Mouse (Mus musculus) megakaryocyte progenitor cell, adult 5-6 weeks (primary cell): ENCODE data around the gene Efna5. TPM values are rescaled to one million over a fixed set of nuclear protein-coding genes. Genes with fewer than 3 reads are reported as not detected.

ENCODE experiments used
- ATAC-seq: replicated peaks from 2 replicates; pipeline ENCODE4 v1.8.0; 2016; ENCODE audit warnings: mild to moderate bottlenecking, moderate TSS enrichment, inconsistent platforms; ENCODE audit not compliant: poor library complexity
- total RNA-seq, 2 experiments: library from RNA; stranded (forward) in 1 of 2; stranded (reverse) in 1 of 2; fragments of 157-497, 149-512 nt in 1 of 2; fragments of 200-1000 nt in 1 of 2; gene quantifications; 2 replicates each; pipeline versions ENCODE4 v1.2.3 to v1.2.4; 2015 to 2017

The Efna5 gene
- total RNA-seq, 2 experiments from 2014 or later, result not detected

DNA sequence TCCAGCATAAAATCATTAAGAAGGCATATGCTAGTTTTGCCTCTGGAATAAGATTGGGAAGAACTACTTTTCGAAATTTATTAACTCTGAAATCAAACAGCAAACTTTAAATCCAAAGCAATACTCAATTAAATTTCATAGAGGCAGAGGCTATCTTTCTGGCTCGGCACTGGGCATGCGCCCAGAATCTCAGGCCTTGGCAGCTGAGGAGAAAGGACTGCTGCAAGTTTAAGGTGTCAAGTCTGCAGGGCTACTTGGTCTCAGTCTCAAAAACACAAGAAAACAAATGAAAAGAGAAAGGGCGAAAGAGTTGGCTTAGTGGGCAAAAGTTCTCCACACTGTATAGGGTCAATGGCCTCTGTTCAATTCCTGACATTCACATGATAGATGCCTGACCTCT is 258.6 kb downstream of the Efna5 start:
- no peak for ATAC-seq

- ATAC-seq, result 0 out of 2 replicates have a peak, but pooled peaks have one; percentile 29
These were observed 266.0 kb downstream of the Efna5 start for GRCm38 (mm10) chr17:62615159-62615558.

GRCm38 (mm10) chr17:62614708-62615107 is 266.4 kb downstream of the Efna5 start:
- no peak for ATAC-seq

DNA sequence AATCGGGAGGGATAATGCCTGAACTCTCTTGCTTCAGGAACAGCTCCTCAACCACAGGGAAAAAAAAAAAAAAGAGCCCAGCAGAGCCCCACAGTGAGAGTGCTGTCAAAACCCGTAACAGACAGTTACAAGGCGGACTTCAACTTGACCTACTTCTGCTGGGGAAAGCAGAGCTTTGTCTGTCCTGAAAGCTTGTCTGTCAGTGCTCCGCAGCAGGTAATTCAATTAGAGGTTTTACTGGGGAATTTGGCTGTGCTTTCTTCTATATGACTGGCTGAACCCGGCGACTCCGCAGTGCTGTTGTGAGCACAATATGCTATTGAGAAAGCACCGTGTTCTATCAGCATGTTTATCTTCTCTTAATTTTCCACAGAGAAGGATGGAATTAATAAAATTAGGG is 266.9 kb downstream of the Efna5 start:
- no peak for ATAC-seq

DNA sequence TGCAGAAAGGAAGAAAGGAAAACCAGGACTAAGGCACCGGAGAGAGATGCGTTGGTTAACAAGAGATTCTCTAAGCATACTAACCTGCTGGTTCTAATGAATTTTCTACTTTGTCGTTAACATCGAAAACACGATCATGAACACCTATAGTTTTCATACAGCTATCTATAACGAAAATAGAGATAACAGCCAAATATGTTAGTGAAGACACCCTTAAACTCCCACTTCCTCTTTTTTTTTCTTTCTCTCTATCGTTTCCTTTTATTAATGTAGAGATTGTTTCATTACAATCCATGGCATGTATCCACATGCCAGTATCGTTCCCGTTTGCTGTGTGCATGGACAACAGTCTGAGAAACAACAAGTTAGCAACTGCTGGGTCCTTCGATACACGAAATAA is 267.9 kb downstream of the Efna5 start:
- 0 out of 2 replicates have a peak, but pooled peaks have one; percentile 26 for ATAC-seq

DNA sequence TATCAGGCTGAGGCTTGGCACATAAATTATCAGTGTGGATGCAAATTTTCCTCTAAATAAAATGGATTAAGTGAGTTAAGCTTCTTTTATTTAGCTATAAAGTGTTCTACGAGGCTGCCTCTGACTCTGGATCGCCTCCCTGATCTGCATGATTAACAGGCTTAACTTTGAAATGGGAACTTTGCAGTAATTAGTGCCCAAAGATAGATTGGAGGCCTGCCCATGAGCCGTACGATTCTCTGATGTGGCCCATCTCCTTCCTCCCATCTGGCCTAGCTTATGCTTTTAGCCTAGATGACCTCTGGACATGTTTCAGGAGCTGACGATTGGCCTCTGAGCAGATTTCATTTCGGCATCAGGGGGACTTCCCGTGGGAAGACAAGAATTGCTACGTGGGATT is 273.0 kb downstream of the Efna5 start:
- ATAC-seq, result no peak

- ATAC-seq, result 0 out of 2 replicates have a peak, but pooled peaks have one; percentile 21
These were observed 273.7 kb downstream of the Efna5 start for GRCm38 (mm10) chr17:62607304-62607914.

GRCm38 (mm10) chr17:62606681-62607080 is 274.4 kb downstream of the Efna5 start:
- no peak for ATAC-seq

DNA sequence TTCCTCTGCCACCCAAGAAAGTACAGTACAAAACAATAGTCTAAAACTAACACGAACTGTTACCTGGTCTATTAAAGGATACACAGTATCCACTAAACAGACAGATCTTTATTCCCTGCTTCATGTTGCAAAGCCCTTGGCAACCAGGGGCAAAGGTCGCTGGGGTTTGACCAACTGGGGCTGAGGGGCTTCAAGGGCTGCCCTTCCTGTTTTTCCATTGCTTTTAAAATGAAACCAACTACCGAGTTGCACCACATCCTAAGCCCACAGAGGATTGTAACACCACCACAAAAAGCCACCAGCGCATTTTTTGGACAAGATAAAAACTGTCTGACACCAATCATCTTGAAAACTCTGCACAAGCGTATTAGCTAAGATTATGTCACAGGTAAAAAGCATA is 276.8 kb downstream of the Efna5 start:
- ATAC-seq, result peak; percentile 94

DNA sequence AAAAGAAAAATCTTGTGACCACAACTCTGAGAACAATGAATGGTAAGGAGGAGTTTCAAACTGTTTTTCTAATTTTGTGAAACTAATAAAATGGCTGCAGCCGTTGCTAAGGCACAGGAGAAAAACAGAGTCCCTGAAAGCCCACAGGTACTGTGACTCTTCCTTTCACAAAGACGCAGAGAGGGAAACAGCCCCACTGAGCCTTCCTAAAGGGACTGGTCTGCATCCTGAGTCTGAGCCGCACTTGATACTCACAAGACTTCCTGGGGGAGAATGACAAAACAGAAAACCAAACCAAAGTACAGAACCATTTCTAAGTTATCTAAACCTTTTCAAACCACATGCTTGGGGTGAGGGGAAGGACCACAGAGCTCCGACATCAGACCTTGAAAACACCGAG is 277.5 kb downstream of the Efna5 start:
- peak; percentile 48 for ATAC-seq

DNA sequence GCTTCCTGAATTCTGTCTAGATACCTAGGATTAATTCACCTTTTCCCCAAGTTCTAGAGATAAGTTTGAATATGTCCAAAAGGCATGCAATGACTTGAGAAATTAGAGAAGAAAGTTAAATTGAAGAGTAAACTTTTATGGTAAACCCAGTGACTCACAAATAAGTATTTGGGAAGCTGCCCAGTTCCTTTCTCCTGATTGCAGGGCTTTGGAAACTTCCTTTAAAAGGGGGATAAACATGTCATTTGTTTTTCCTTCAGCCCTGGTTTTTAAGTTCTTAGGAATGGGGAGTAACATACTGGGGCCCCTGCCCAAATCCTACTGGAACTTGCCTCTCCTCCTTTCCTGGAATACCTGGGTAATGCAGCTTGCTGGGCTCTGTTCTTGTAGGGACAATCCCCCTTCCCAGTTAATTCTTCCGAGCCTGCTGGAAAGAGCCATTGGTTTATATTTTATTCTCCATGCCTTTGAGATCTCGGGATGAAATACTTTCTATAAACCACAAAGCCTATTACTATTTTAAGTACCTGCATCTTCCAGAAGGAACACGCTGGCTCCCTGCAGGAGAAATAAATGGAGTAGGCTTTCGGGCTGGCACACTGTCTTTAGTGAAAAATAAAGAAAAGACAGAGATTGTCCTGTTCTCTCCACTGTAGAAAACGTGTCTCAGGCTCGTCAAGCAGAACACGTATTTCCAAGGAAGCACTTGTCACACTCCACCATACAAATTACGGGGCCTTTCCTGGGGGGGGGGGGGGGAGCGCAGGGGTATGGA is 282.2 kb downstream of the Efna5 start:
- no peak for ATAC-seq

- no peak for ATAC-seq
These were observed 288.6 kb downstream of the Efna5 start for GRCm38 (mm10) chr17:62592436-62593074.

GRCm38 (mm10) chr17:62591581-62592435 is 289.3 kb downstream of the Efna5 start:
- no peak for ATAC-seq

DNA sequence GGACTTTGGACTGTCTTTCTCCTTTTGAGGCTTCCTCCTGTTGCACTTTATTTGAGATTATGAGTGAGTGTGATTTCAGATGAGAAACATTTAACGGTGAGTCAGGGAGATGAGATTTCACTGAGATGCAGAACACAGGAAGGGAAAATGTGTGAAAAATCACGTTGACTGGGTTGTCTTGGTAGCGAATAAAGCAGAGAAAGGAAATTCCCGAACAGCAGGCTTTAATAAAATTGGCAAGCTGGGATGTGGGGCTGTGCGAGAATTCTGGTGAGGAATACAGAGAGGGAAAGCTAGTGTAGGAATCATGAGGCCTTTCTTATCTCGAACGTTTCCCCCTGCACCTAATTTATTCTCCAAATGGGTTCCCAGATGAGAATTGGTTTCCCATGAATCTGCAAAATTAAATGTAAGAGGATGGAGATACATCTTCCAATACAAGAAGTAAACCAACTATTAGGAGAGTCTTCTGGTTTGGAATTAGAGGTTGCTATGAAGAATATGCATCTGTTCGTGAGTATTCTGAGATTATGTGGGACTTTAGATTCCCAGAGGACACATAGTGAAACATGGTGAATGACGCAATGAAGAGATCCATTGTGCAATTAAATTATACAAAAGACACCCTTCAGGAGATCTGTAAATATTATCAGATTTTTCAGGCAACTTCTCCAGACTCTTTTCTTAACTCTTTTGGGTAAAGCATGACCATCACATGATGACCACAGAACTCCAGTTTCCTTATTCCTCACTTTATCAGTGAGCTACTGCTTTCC is 290.2 kb downstream of the Efna5 start:
- no peak for ATAC-seq

DNA sequence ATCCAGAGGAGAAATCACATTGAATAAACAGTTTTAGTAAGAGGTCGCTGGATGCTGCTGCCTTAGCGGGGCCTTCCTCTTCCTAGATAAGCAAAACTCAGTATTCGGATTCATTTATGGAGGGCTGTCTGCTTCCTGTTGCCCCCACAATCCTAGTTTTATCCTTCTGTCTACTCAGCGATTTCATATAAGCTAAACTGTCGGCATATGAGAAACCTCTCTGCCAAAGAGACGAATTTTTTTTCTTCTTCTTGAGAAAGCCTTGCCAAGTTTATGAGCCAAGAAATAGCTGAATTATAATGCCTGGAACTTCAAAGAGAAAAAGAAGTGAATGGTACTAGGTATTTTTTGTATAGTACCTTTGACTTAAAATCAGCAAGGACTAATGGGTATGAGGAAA is 301.0 kb downstream of the Efna5 start:
- no peak for ATAC-seq

DNA sequence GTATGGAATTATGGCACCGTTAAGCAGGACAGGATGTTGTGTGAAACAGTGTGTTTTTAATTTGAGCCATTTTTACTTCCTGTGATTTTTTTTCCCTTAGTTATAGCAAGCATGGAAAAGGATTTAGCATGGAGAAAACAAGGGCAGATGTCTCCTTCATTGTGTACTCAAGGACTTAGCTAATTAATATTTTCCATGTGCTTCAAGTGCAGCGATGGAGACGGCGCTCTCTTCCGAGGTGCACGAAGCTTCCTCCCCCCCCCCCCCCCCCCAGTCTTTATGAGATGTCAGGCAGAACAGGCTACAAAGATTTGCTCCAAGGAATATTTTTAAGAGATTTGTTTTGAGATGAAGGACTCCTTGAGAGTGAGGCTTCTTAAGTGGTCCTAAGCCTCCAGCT is 301.5 kb downstream of the Efna5 start:
- no peak for ATAC-seq

DNA sequence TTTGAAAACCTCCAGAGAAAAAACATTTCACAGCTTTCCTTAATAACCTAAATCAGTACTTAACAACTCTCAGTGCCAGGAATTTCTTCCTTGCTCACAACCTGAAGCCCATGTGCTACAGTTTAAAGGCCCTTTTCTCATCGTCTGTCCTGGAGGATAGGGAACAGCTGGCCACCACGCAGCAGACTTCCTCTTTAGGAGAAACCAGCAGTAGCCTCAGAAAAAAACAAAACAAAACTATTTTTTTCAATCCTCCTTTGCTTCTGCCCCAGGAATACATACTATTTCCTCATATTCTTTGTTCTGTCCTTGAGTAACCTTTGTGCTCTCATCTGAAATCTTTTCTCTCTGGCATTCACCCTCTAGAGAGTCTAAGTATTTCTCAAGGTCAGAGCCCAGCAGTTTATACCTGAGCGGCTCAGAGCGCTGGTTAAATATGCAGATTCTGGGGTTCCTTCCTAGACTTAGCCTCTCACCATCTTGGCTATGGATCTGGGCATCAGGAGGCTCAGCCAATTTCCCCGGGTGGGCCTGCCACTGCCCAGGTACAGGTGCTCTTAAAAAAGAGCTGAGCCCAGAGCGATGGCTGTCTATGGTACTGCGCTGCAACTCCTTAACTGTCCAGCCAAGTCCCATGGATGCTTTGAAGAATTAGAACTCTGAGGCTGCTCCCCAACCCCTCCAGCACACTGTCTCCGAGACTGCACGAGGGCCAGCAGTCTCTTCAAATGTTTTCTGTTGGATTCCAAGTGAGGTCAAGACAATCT is 306.4 kb downstream of the Efna5 start:
- peak; percentile 90 for ATAC-seq

DNA sequence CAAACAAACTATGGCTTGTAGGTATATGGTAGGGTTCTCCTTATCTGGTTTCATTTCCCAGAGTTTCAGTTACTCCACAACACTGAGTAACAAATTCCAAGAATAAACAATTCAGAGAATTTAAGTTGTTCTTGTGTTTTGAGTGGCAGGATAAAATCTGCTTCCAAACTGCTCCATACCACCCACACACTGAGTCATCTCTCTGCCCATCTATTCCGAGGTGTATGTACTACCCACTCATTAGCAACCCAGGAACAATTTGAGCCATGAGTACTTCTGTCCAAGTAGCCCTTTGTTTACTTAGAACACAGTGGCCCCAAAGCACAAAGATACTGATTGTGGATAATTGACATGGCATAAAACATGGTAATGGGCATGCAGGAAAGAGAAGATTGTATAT is 311.0 kb downstream of the Efna5 start:
- ATAC-seq, result no peak

DNA sequence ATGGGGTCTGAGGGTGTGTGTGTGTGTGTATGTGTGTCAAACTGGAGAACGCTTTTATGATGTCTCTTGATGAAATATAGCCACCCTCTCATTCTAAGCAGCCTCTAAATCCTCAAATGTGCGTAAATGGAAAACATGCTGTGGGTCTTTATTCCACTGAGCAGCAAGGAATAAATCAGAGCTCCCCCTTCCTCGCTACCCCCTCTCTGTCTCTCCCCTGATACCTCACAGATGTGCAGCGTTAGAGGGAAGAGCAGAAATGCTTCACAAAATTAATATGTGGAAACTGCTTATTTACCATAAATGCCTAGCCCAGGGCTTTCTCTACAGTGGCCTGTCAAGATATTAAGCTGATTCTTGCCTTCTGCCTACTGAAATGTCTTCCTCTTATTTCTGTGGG is 313.1 kb downstream of the Efna5 start:
- ATAC-seq, result no peak

DNA sequence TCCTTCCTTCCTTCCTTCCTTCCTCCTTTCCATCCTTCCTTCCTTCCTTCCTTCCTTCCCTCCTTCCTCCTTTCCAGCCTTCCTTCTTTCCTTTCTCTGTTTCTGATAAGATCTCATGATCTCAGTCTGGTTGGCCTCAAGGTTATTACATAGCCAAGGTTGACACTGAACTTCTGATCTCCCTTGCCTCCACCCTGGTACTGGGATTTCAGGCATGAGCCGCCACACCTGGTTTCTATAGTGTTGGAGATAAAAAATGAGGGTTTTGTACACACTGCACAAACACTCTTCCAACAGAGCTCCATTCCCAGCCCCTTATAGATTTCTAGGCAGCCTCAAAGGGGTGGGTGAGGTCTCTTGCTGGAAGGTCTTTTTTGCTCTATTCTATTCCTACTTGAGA is 315.5 kb downstream of the Efna5 start:
- ATAC-seq, result no peak
